Mouse (Mus musculus): ENCODE measurements around the gene Rpl34.

- TF ChIP-seq CTCF (IDR thresholded peaks at IDR 0.05; ENCODE audit: extremely low read depth, insufficient read depth, insufficient read length, insufficient replicate concordance): no peak
- TF ChIP-seq POLR2A (IDR thresholded peaks at IDR 0.05; ENCODE audit: low read depth, low read length): no peak
Observed at GRCm38 (mm10) chr3:130720225-130720624, 10.0 kb downstream of the Rpl34 start.
